In genomic region chr15:103000501-103000901, GRCm38 (mm10) we compare ENCODE assay signal across 12 mouse cellular contexts. TPM values are rescaled to one million over a fixed set of nuclear protein-coding genes. Genes with fewer than 3 reads are reported as not detected.
DNase-seq lines count a peak whose midpoint lies in the region; ATAC-seq and TF ChIP-seq lines count a peak whose summit lies in the region.
"Had no signal": no experiment of that assay in that cellular context is flagged by ENCODE, and none has a peak within 500 bp of the region (broad histone marks: within the 10 kb centered on the region; RNA-seq: fewer than 3 reads in every experiment).

No protein-coding gene starts in this region.

- H3K4me2 ChIP-seq in kidney, embryonic 14.5 days (replicated peaks; ENCODE audit: low read depth, low read length) = peak overlapping the region; percentile 85
- H3K4me2 ChIP-seq in hindbrain, embryonic 13.5 days = no peak overlapping the region
- H3K4me2 ChIP-seq in myocyte (ENCODE audit: low read depth) = peak overlapping the region; percentile 98
- H3K4me2 ChIP-seq: embryonic facial prominence, embryonic 12.5 days had no signal

- H3K27ac ChIP-seq in kidney, embryonic 14.5 days (ENCODE audit: low read depth, low read length) = peak overlapping the region; percentile 95
- H3K27ac ChIP-seq in hindbrain, embryonic 13.5 days = no peak overlapping the region
- H3K27ac ChIP-seq: embryonic facial prominence, embryonic 12.5 days had no signal

- peaks cover 67% of the 10 kb centered on the region for H3K79me2 ChIP-seq in myocyte (ENCODE audit: control insufficient read depth, insufficient read depth)

- H3K27me3 ChIP-seq in kidney, embryonic 14.5 days (ENCODE audit: control insufficient read depth, insufficient read depth, low read length) = peaks cover 11% of the 10 kb centered on the region
- H3K27me3 ChIP-seq in hindbrain, embryonic 13.5 days = peaks cover 99% of the 10 kb centered on the region
- no peaks in the 10 kb centered on the region for H3K27me3 ChIP-seq in myocyte (ENCODE audit: control insufficient read depth, insufficient read depth, insufficient read length)

- peak overlapping the region; percentile 89 for H3K9ac ChIP-seq in kidney, embryonic 14.5 days (ENCODE audit: low read depth, low read length)
- no peak overlapping the region for H3K9ac ChIP-seq in hindbrain, embryonic 13.5 days
- H3K9ac ChIP-seq: embryonic facial prominence, embryonic 12.5 days had no signal

- WGBS in kidney, embryonic 14.5 days = 1% methylated on average over 24 of the region's 24 CpGs
- 2% methylated on average over 24 of the region's 24 CpGs for WGBS in hindbrain, embryonic 13.5 days

- no peaks in the 10 kb centered on the region for H3K9me3 ChIP-seq in kidney, embryonic 14.5 days (ENCODE audit: control insufficient read depth, low read length)
- no peaks in the 10 kb centered on the region for H3K9me3 ChIP-seq in hindbrain, embryonic 13.5 days
- H3K9me3 ChIP-seq: embryonic facial prominence, embryonic 12.5 days had no signal

- H3ac ChIP-seq in myocyte (ENCODE audit: control insufficient read depth, insufficient read length) = peak overlapping the region; percentile 35

- H3K36me3 ChIP-seq in kidney, embryonic 14.5 days (ENCODE audit: control insufficient read depth, insufficient read depth, low read length) = no peaks in the 10 kb centered on the region
- no peaks in the 10 kb centered on the region for H3K36me3 ChIP-seq in hindbrain, embryonic 13.5 days
- no peaks in the 10 kb centered on the region for H3K36me3 ChIP-seq in myocyte (ENCODE audit: control insufficient read depth, insufficient read depth)
- H3K36me3 ChIP-seq: embryonic facial prominence, embryonic 12.5 days had no signal

- peak; percentile 44 to 54 for DNase-seq in adrenal gland, adult 18-20 months (ENCODE audit: low spot score in 2 of 2)
- DNase-seq in adrenal gland, adult 8-10 months = no peak
- no peak for DNase-seq in kidney, postnatal 25 days
- no peak for DNase-seq in right cerebral cortex, adult 2 months (ENCODE audit: low spot score in 2 of 2)
- DNase-seq in layer of hippocampus, postnatal 10 days (ENCODE audit: low spot score in 2 of 2) = no peak
- DNase-seq: thymus, postnatal 4 days had no signal

- TF ChIP-seq POLR2A in myocyte (IDR thresholded peaks at IDR 0.05; ENCODE audit: insufficient read length, low read depth) = peak; percentile 49

- peak overlapping the region; percentile 62 for H3K4me3 ChIP-seq in kidney, embryonic 14.5 days (ENCODE audit: low read length)
- H3K4me3 ChIP-seq in hindbrain, embryonic 13.5 days = peak overlapping the region; percentile 15; the same call in 1 of the 2 replicates
- peak overlapping the region; percentile 73 for H3K4me3 ChIP-seq in myocyte
- H3K4me3 ChIP-seq: embryonic facial prominence, embryonic 12.5 days had no signal

- ATAC-seq in kidney, embryonic 14.5 days (ENCODE audit: low FRiP score, low TSS enrichment) = no peak
- no peak for ATAC-seq in hindbrain, embryonic 13.5 days (ENCODE audit: low FRiP score)

- H3K4me1 ChIP-seq in kidney, embryonic 14.5 days (ENCODE audit: control insufficient read depth, insufficient read depth, low read length) = peaks cover 57% of the 10 kb centered on the region
- H3K4me1 ChIP-seq in hindbrain, embryonic 13.5 days (replicated peaks) = peaks cover 8% of the 10 kb centered on the region

TF ChIP-seq in myocyte, 11 proteins besides CTCF, POLR2A, EP300 and RAD21:
- peak; percentile 7 for TF ChIP-seq POLR2AphosphoS2 (IDR thresholded peaks at IDR 0.05; ENCODE audit: insufficient read length, low read depth)
- TF ChIP-seq MYOD1 (IDR thresholded peaks at IDR 0.05; ENCODE audit: control insufficient read depth in 1 of 3, insufficient read length in 2 of 3, low read depth in 2 of 3) = no peak

RNA-seq across cellular contexts. Expression of gene Hoxc6, which starts 2.4 kb away (rescaled TPM):
- total RNA-seq in adrenal gland, adult 18-20 months (2021) = 10 to 100 TPM; 47.9 to 59.3 TPM
- 10 to 100 TPM; 52.9 to 79.0 (median 59.6) TPM for total RNA-seq in adrenal gland, adult 8-10 months (2022)
- polyA plus RNA-seq in kidney, embryonic 14.5 days (2014; fragmentation: Nextera tagmentation; extraction: Ambion mirVana) = 12.3 and 16.1 TPM in 2 replicates
- polyA plus RNA-seq in hindbrain, embryonic 13.5 days (2015; fragmentation: Nextera tagmentation; extraction: Ambion mirVana) = 5.3 and 9.1 TPM in 2 replicates
- 14.0 TPM for polyA plus RNA-seq in myocyte (2012; fragmentation: generic; extraction: Trizol)
- total RNA-seq in layer of hippocampus, postnatal 10 days (2021) = not detected
- total RNA-seq: hematopoietic stem cell, adult 5-6 weeks had no signal
- polyA plus RNA-seq: embryonic facial prominence, embryonic 12.5 days; liver, embryonic 16.5 days had no signal

RNA-seq across cellular contexts. Expression of gene Hoxc8, which starts 10.1 kb away (rescaled TPM):
- total RNA-seq in adrenal gland, adult 18-20 months (2021) = 10 to 100 TPM; 30.8 to 34.8 TPM
- total RNA-seq in adrenal gland, adult 8-10 months (2022) = 10 to 100 TPM; 30.1 to 35.8 (median 32.2) TPM
- 12.6 and 13.8 TPM in 2 replicates for polyA plus RNA-seq in kidney, embryonic 14.5 days (2014; fragmentation: Nextera tagmentation; extraction: Ambion mirVana)
- 0.50 and 1.5 TPM in 2 replicates for polyA plus RNA-seq in hindbrain, embryonic 13.5 days (2015; fragmentation: Nextera tagmentation; extraction: Ambion mirVana)
- polyA plus RNA-seq in myocyte (2012; fragmentation: generic; extraction: Trizol) = 0.71 TPM
- total RNA-seq in layer of hippocampus, postnatal 10 days (2021) = not detected
- total RNA-seq: hematopoietic stem cell, adult 5-6 weeks had no signal
- polyA plus RNA-seq: embryonic facial prominence, embryonic 12.5 days; liver, embryonic 16.5 days had no signal

RNA-seq across cellular contexts. Expression of gene Hoxc4, which starts 18.2 kb away (rescaled TPM):
- 1 to 10 TPM; 5.0 to 7.3 TPM for total RNA-seq in adrenal gland, adult 18-20 months (2021)
- total RNA-seq in adrenal gland, adult 8-10 months (2022) = 10 to 100 TPM in 2 of 4 experiments, 1 to 10 TPM in 2; 5.0 to 17.9 (median 10.8) TPM
- 7.4 and 8.6 TPM in 2 replicates for polyA plus RNA-seq in kidney, embryonic 14.5 days (2014; fragmentation: Nextera tagmentation; extraction: Ambion mirVana)
- polyA plus RNA-seq in hindbrain, embryonic 13.5 days (2015; fragmentation: Nextera tagmentation; extraction: Ambion mirVana) = 76.2 and 86.9 TPM in 2 replicates
- 3.6 TPM for polyA plus RNA-seq in myocyte (2012; fragmentation: generic; extraction: Trizol)
- total RNA-seq in layer of hippocampus, postnatal 10 days (2021) = not detected

RNA-seq across cellular contexts. Expression of gene Hoxc9, which starts 24.3 kb away (rescaled TPM):
- 1 to 10 TPM in 1 of 2 experiments, under 1 TPM in 1; 0.66 to 1.4 TPM for total RNA-seq in adrenal gland, adult 18-20 months (2021)
- under 1 TPM; 0.52 to 0.99 (median 0.83) TPM for total RNA-seq in adrenal gland, adult 8-10 months (2022)
- polyA plus RNA-seq in kidney, embryonic 14.5 days (2014; fragmentation: Nextera tagmentation; extraction: Ambion mirVana) = 10.3 and 10.7 TPM in 2 replicates
- 0.13 TPM in 1 of 2 replicates, not detected in the other for polyA plus RNA-seq in hindbrain, embryonic 13.5 days (2015; fragmentation: Nextera tagmentation; extraction: Ambion mirVana)
- polyA plus RNA-seq in myocyte (2012; fragmentation: generic; extraction: Trizol) = 10.5 TPM
- total RNA-seq in layer of hippocampus, postnatal 10 days (2021) = not detected
- total RNA-seq: hematopoietic stem cell, adult 5-6 weeks had no signal
- polyA plus RNA-seq: embryonic facial prominence, embryonic 12.5 days; liver, embryonic 16.5 days had no signal

RNA-seq across cellular contexts. Expression of gene Hoxc5, which starts 33.3 kb away (rescaled TPM):
- total RNA-seq in adrenal gland, adult 18-20 months (2021) = 1 to 10 TPM; 7.0 to 7.5 TPM
- total RNA-seq in adrenal gland, adult 8-10 months (2022) = 10 to 100 TPM in 2 of 4 experiments, 1 to 10 TPM in 2; 6.4 to 16.0 (median 11.4) TPM
- polyA plus RNA-seq in kidney, embryonic 14.5 days (2014; fragmentation: Nextera tagmentation; extraction: Ambion mirVana) = 5.1 and 5.8 TPM in 2 replicates
- 32.3 and 39.2 TPM in 2 replicates for polyA plus RNA-seq in hindbrain, embryonic 13.5 days (2015; fragmentation: Nextera tagmentation; extraction: Ambion mirVana)
- 1.2 TPM for polyA plus RNA-seq in myocyte (2012; fragmentation: generic; extraction: Trizol)
- not detected for total RNA-seq in layer of hippocampus, postnatal 10 days (2021)
- total RNA-seq: hematopoietic stem cell, adult 5-6 weeks had no signal

Comparison
In these comparisons a context has a peak if more than half of its experiments do, and no peak if none do; other contexts are left out.
1. DNase-seq: peak in adrenal gland, adult 18-20 months (2 of 2); none in adrenal gland, adult 8-10 months (single experiment), kidney, postnatal 25 days (0 of 2), right cerebral cortex, adult 2 months (0 of 2) and layer of hippocampus, postnatal 10 days (0 of 2).
2. H3K4me3 ChIP-seq: peak in every context shown above with its lines; median percentile 73 in myocyte; 62 in kidney, embryonic 14.5 days; 15 in hindbrain, embryonic 13.5 days.
3. RNA of gene Hoxc6, which starts 2.4 kb away (total RNA-seq): 52.9 to 79.0 TPM in adrenal gland, adult 8-10 months and 47.9 to 59.3 TPM in adrenal gland, adult 18-20 months; not detected in layer of hippocampus, postnatal 10 days; every median in the first group is over 10 times any median in the second.
4. RNA of gene Hoxc8, which starts 10.1 kb away (total RNA-seq): 30.8 to 34.8 TPM in adrenal gland, adult 18-20 months and 30.1 to 35.8 TPM in adrenal gland, adult 8-10 months; not detected in layer of hippocampus, postnatal 10 days; every median in the first group is over 10 times any median in the second.
5. RNA of gene Hoxc4, which starts 18.2 kb away (total RNA-seq): 5.0 to 17.9 TPM in adrenal gland, adult 8-10 months and 5.0 to 7.3 TPM in adrenal gland, adult 18-20 months; not detected in layer of hippocampus, postnatal 10 days; every median in the first group is over 4 times any median in the second.